Mouse (Mus musculus) heart, adult 2 months (tissue): ENCODE results near the gene Map4k4.

Source experiments
- CTCF ChIP-seq: fragments of 200-600 bp; IDR thresholded peaks from 2 replicates; pipeline ENCODE4 v1.8.1; 2022; ENCODE audit warnings: antibody characterized with exemption, mild to moderate bottlenecking, moderate library complexity
- EP300 ChIP-seq: fragments of 200-500 bp; IDR thresholded peaks from 2 replicates; pipeline ENCODE4 v1.6.1; 2011; ENCODE audit warnings: low read depth, low read length, control low read depth; ENCODE audit not compliant: insufficient read depth

- TF ChIP-seq CTCF (peak; percentile 24; the same call in 1 of the 2 replicates), EP300 (no peak)
Observed at GRCm38 (mm10) chr1:39975005-39975404, 74.3 kb downstream of the Map4k4 start.
